Mouse (Mus musculus): ENCODE data around the gene Ptprh.
"Not testable (repeated sequence)": the region's sequence is repeated elsewhere in the genome, so short reads cannot be mapped to it uniquely, and the experiment has no call there.

- not testable (repeated sequence) for TF ChIP-seq CTCF (conservative IDR thresholded peaks at IDR 0.05 in 1 of 2, IDR thresholded peaks at IDR 0.05 in 1 of 2; ENCODE audit: low read depth in 2 of 2, low read length in 2 of 2); POLR2A (IDR thresholded peaks at IDR 0.05; ENCODE audit: low read depth, low read length); ZKSCAN1 (IDR thresholded peaks at IDR 0.05; ENCODE audit: borderline replicate concordance, low read depth, low read length); ZNF384 (IDR thresholded peaks at IDR 0.05; ENCODE audit: low read depth, low read length); TCF12 (IDR thresholded peaks at IDR 0.05; ENCODE audit: low read depth, low read length); EP300 (IDR thresholded peaks at IDR 0.05; ENCODE audit: low read length); USF1 (IDR thresholded peaks at IDR 0.05; ENCODE audit: low read depth, low read length); E2F4 (IDR thresholded peaks at IDR 0.05; ENCODE audit: insufficient replicate concordance, low read depth, low read length); TBP (conservative IDR thresholded peaks at IDR 0.05; ENCODE audit: low read depth, low read length); MAFK (IDR thresholded peaks at IDR 0.05; ENCODE audit: insufficient replicate concordance, low read length)
Observed at GRCm38 (mm10) chr7:4581481-4581880, 22.4 kb downstream of the Ptprh start.
